Mouse (Mus musculus) frontal cortex, postnatal 14 days (tissue): Measurements from ENCODE around the gene Snca.
"Not testable (repeated sequence)": the region's sequence is repeated elsewhere in the genome, so short reads cannot be mapped to it uniquely, and the experiment has no call there.

ENCODE experiments used
- DNase-seq, 2 experiments: peaks; one replicate each; pipeline ENCODE4 v3.0.0; 2022; ENCODE audit warnings: low spot score in 2 of 2

Gene Snca

DNA sequence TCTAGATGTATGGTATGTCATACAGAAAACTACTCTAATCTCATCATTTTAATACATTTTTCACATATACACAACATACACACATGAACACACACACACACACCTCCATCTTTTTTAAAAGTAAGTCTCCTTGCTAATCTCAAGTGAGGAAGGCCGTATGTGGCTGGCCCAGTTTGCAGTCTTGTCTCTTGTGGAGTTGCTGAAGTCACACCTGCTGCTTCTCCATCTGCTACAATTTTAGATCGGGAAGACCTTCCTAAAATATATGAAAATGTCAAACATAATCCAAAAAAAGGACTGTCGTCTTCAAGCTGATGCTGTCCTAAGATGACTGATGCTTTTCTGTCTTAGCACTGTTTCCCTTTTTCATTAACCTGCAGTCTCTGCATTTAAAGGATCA lies 112.1 kb downstream of the Snca start:
- DNase-seq = peak in 1 of 2 experiments; percentile 26

DNA sequence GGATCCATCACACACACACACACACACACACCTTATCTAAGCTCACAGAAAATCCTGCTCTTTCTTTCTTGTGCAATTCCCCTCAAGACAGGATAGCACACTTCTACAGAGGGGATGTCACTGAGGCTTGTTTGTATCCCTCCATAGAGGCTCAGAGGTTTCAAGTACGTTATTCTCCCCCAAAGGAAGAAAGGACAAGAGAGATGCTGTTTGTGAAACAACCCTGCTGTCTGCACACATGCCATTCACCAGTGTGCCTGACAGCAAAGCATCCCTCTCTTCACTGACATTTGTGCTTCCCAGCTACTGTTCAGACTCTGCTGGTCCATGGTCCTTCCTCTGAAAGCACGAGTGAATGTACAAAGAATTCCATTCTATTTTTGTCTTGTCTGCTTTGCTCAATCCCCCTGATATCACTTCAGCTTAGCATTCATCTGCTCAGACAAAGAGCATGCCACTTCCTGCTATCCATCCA lies 119.6 kb downstream of the Snca start:
- no peak for DNase-seq

DNA sequence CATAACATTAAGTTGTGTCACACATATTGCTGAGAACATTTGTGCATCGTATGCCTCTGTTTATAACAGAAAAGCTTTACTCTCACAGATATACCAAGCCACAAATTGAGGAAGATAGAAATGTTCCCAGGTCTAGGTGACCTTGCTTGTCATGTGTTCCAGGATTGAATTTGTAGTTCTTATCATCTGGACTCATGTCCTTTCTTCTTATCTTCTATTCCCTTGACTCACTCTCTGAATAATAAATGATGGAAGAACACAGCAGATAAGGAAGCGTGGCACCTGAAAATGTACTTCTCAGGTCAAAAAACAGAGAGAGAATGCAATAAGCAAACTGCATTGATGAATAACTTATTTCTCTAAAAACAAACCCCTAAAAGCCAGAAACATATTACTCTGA lies 131.6 kb downstream of the Snca start:
- no peak for DNase-seq

- DNase-seq = not testable (repeated sequence)
Measured at GRCm38 (mm10) chr6:60687048-60687447, 142.6 kb downstream of the Snca start.

GRCm38 (mm10) chr6:60682233-60682632 lies 147.4 kb downstream of the Snca start:
- DNase-seq = no peak
